Mouse (Mus musculus): ENCODE data around the gene Mrtfa.

Mrtfa gene

DNA sequence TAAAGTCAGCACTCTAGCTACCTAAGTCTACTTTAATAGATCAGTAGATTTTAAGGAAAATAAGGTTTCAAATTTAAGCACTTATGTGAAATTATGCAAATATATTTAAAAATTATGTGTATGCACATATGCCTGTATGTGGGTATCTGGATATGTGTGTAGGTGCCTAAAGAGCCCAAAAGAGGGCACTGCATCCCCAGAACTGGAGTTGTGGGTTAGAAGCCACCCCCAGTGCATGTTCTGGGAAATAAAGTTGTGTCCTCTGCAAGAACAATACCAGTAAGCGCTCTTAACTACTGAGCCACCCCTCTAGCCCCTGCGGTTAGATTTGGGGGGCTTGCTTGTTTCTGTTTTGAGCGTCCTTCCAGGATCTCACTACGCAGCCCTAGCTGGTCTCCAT lies 113.0 kb downstream of the Mrtfa start:
- in situ Hi-C loops (cut with MboI; ENCODE audit: unreplicated experiment in 2 of 2), result loop anchor here (5.0 kb wide), 2 partner anchors 120 to 225 kb away; no protein-coding TSS in a partner anchor

- in situ Hi-C loops (cut with MboI; ENCODE audit: unreplicated experiment in 2 of 2), result loop anchor here (5.0 kb wide), 2 partner anchors 228 to 278 kb away; no protein-coding TSS in a partner anchor
Observed at GRCm38 (mm10) chr15:81074543-81074942, 116.0 kb downstream of the Mrtfa start.

DNA sequence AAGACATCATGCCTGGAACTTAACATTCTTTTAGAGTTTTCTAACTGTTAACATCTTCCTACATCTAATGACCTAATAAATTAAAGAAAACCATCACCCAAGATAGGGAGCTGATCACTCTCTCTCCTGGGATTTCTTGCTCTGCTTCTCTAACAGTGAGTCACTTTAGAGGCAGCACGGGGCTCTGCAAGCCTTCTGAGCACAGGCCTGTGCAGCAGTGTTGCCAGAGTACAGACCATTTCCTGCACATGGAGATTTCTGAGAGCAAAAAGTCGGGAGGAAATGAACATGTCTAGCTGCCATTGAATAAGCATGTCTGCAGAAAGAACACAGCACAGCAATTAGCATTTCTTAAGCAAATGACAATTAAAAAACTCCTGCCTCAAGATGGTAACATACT lies 116.8 kb downstream of the Mrtfa start:
- in situ Hi-C loops (cut with MboI; ENCODE audit: unreplicated experiment in 2 of 2), result loop anchor here (5.0 kb wide), 2 partner anchors 229 to 279 kb away; no protein-coding TSS in a partner anchor

DNA sequence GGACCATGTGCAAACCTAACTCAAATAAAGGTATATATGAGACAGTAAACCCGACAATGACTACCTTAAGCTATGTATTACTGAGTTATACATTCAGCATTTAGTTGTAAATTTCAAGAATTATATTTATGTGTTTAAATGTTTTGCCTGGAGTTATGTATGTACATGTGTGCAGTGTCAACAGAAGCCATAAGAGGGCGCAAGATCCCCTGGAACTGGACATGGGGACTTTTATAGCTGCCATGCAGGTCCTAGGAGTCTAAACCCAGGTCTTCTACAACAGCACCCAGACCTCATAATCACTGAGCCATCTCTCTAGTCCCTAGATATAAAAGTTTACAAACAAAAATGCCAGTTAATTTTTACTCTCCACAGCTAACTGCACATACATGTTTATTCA lies 117.8 kb downstream of the Mrtfa start:
- in situ Hi-C loops (cut with MboI; ENCODE audit: unreplicated experiment in 2 of 2), result loop anchor here (5.0 kb wide), 2 partner anchors 230 to 280 kb away; no protein-coding TSS in a partner anchor

DNA sequence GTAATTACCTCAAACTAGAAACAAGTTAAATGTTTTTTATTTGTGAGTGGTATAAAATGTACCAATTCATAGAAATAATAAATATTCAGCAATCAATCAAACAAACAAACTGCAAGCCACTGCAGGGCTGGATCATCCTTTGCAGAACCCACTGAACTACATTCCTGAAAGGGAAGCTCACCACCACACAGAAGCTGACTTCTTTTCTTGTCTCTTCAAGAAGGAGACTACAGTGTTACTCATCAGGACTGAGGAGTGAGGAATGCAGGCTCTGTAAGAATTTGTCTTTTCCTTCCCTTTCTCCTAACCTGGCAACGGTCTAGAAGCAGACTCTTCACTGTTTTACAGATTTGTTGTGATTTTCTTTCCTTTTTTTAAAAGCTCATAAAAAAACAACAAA lies 120.1 kb downstream of the Mrtfa start:
- in situ Hi-C loops (cut with MboI; ENCODE audit: unreplicated experiment in 2 of 2), result loop anchor here (5.0 kb wide), 2 partner anchors 232 to 282 kb away; no protein-coding TSS in a partner anchor

DNA sequence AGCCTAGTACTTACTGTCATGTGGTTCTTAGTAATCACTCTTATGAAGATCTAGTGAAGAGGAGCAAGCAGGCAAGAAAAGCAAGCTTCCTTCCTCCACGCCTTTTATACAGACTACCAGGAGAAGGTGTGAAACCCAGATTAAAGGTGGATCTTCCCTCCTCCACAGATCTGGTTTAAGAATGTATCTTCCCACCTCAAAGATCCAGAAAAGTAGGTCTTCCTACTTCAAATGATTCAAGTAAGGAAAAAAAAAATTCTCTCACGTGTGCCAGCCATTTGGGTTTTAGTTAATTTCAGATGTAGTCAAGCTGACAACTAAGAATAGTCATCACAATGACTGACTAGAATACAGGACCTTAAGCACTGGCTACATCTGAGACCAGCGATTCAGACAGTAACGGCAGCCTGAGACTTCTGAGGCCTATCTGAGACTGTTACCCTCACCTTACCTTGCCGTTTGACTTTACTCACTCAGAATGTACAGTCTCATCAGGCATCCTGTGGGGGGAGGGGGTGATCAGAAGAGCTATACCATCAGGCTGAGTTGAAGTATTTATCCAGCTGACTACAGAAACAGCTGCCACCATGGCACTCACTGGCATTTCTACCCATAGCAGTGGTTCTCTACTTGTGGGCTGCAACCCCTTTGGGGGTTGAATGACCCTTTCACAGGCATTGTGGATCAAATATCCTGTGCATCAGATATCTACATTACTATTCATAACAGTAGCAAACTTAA lies 121.7 kb downstream of the Mrtfa start:
- in situ Hi-C loops (cut with MboI; ENCODE audit: unreplicated experiment in 2 of 2), result no loop called here

GRCm38 (mm10) chr15:81067761-81068160 lies 122.8 kb downstream of the Mrtfa start:
- in situ Hi-C loops (cut with MboI; ENCODE audit: unreplicated experiment in 2 of 2), result no loop called here

- in situ Hi-C loops (cut with MboI; ENCODE audit: unreplicated experiment in 2 of 2), result no loop called here
Observed at GRCm38 (mm10) chr15:81066976-81067375, 123.6 kb downstream of the Mrtfa start.

DNA sequence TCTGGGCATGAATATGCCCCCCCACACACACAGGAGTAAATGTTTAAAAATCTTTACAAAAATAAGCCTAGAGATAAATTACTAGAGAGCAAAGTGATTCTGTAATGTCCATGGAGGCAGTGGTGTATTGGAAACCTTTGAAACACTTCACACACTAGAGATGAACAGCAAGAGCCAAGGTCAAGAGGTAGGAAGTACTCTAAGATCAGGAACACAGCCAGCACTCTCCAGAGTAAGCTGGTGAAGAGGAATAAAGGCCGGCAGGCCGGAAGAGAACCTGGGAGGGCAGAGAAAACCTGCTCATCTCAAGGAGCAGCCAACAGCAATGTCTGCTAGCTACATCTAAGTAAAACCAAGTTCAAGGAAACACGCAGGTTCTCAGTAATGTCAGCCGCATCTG lies 125.9 kb downstream of the Mrtfa start:
- in situ Hi-C loops (cut with MboI; ENCODE audit: unreplicated experiment in 2 of 2), result no loop called here

DNA sequence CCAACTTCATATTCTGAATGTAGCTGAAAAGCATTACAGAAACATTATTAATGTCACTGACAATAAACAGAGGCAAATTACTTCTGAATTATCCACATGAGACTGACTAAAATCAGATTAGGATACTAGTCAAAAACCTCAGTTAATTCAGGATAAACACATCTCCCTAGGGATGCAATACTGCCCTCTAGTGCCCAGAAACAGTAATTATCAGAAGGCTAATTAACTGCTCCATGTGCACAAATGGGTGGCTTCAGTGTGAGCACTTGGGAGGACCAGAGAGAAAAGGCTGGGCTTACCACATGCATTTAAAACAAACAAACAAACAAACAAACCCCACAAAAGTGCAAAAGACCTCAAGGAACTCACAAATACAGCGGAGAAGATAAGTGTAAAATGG lies 126.4 kb downstream of the Mrtfa start:
- in situ Hi-C loops (cut with MboI; ENCODE audit: unreplicated experiment in 2 of 2), result no loop called here

DNA sequence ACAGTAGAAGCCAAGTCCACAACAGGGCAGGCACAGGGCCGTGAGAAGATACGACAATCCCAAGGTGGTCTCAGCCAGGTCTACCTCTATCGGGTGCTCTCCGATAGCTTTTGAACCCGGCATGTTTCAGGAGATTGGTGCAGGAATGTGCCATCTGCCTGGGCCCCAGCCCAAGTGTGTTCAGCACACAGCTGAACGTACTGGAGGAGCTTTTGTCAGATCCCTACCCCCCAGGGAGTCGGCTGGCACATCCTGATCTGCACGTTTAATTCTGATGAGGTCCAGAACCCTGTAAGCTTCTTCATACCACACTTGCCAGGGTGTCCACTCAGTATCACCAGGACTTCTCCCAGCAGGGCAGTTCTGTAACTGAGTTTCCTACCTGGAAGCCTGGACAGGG lies 127.9 kb downstream of the Mrtfa start:
- in situ Hi-C loops (cut with MboI; ENCODE audit: unreplicated experiment in 2 of 2), result no loop called here

DNA sequence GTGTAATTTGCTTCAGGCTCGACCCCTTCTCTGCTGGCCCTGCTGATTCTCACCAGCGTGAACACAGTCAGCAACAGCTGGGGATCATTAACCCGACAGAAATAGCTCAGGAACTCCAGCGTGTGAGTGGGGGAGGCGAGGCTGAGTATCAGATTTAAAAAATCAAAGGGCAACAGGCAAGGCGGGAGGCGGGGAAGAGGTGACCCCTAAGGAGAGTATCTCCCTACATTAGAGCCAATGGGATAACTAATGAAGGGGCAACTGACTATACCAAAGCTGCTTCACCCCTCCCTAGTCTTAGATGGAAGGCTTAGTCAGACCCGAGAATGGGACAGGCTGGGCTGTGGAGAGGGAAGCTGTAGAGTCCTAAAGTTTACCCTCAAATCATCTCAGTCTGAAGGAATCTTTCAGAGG lies 128.4 kb downstream of the Mrtfa start:
- in situ Hi-C loops (cut with MboI; ENCODE audit: unreplicated experiment in 2 of 2), result no loop called here

GRCm38 (mm10) chr15:81060975-81061374 lies 129.6 kb downstream of the Mrtfa start:
- in situ Hi-C loops (cut with MboI; ENCODE audit: unreplicated experiment in 2 of 2), result no loop called here

- in situ Hi-C loops (cut with MboI; ENCODE audit: unreplicated experiment in 2 of 2), result no loop called here
Observed at GRCm38 (mm10) chr15:81057736-81058135, 132.8 kb downstream of the Mrtfa start.

DNA sequence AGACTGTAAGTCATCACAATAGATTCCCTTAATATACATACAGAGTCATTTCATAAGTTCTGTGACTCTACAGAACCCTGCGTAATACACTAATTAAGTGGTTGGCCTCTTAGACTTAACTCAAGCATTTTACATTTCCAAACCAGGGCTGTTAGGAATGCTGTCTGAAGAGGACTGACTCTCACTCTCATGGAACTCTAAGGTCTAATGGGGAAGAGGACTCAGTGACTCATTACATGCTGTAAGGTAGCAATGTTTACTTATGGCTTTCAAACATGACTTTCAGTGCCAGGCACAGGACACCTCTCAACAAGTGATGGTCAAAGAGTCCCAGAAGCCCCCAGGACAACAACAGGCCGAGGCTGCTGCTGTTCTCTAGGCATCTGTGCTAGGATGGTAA lies 135.1 kb downstream of the Mrtfa start:
- in situ Hi-C loops (cut with MboI; ENCODE audit: unreplicated experiment in 2 of 2), result no loop called here

DNA sequence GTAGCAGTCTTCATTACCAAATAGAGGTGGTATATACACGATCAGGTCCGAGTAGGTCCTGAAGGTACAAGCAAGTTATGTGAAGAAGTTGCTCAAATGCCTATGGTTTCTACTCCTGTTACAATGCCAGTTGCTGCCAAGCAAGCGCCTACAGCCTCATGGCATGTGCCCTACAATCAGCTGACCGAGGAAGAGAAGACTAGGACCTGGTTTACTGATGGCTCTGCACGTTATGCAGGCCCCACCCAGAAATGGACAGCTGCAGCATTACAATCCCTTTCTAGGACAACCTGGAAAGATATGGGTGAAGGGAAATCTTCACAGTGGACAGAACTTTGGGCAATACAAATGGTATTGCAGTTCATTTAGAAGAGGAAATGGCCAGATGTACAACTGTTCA lies 138.1 kb downstream of the Mrtfa start:
- in situ Hi-C loops (cut with MboI; ENCODE audit: unreplicated experiment in 2 of 2), result loop anchor here in 1 of 2 experiments (5.0 kb wide), 2 partner anchors 35 to 345 kb away; no protein-coding TSS in a partner anchor

DNA sequence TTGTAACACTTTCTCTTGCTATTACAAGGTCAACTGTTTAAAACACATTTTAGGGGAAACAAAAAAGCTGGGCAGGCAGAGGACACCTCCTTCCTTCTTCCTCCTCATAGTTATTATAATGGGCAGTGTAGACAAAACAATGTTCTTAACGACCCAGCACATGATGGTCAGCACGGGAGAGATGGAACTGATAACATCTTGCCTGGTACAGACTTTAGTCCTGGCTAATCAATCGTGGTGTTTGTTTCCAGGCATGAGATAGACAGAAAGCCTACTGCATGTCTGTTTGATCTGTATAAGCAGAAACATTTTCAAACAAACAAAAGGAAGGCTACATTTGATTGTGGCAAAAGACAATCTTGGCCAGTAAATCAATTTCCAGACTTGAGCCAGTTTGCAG lies 140.1 kb downstream of the Mrtfa start:
- in situ Hi-C loops (cut with MboI; ENCODE audit: unreplicated experiment in 2 of 2), result loop anchor here in 1 of 2 experiments (5.0 kb wide), 2 partner anchors 33 to 343 kb away; no protein-coding TSS in a partner anchor

DNA sequence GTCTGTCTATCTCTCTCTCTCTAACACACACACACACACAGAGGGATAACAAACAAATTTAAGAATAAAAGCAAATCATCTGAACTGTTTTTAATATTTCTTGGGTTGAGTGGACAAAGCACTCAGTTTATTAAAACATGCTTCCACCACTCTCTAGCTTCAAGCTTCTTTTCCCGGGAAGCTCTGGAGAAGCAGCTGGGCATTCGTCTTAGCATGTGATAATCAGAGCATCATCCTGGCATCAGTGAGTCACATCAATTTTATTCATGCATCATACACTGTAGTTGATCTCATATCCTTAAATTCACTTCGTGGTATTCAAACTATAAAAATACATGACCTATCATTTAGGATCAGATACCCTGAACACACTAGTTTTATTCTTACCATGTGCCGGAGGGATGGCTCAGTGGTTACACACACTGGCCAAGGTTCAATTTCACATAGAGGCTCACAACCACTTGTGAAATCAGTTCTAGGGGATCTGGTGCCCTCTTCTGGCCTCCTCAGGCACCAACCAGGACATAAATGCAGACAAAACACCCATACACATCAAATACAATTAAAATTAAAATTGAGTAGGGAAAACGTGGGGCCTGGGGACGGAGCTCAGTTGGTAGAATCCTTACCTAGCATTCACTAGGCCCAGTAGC lies 141.0 kb downstream of the Mrtfa start:
- in situ Hi-C loops (cut with MboI; ENCODE audit: unreplicated experiment in 2 of 2), result loop anchor here (5.0 to 10.0 kb wide), 5 partner anchors 32 to 785 kb away; partner anchors contain the start of gene Rps19bp1 (in 1 of the 2)

GRCm38 (mm10) chr15:81047497-81047896 lies 143.1 kb downstream of the Mrtfa start:
- in situ Hi-C loops (cut with MboI; ENCODE audit: unreplicated experiment in 2 of 2), result loop anchor here (5.0 to 10.0 kb wide), 4 partner anchors 95 to 783 kb away; partner anchors contain the start of gene Rps19bp1 (in 1 of the 2)

GRCm38 (mm10) chr15:81046061-81046460 lies 144.5 kb downstream of the Mrtfa start:
- in situ Hi-C loops (cut with MboI; ENCODE audit: unreplicated experiment in 2 of 2), result loop anchor here (5.0 to 10.0 kb wide), 4 partner anchors 94 to 781 kb away; partner anchors contain the start of gene Rps19bp1 (in 1 of the 2)

DNA sequence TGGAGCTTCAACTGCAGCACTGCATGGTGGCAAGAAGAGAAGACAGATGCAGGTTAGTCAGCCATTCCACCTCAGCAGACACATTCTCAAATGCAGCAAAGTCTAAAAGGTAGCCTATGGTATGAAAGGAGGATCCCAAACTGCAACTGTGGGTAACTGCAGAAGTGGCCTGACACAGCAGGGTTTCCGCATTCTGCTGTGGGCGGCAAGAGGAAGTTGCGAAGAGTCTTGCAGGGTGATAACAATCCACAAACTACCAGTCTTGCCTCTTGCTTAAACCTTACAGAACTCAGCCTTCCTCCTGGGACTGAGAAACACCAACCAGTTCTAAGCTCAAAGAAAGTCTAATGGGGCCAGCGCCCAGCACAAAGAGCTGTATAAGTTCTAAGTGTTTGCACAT lies 145.2 kb downstream of the Mrtfa start:
- in situ Hi-C loops (cut with MboI; ENCODE audit: unreplicated experiment in 2 of 2), result loop anchor here (5.0 to 10.0 kb wide), 4 partner anchors 93 to 781 kb away; partner anchors contain the start of gene Rps19bp1 (in 1 of the 2)

All from v-Abl transformed pro-B cells (cell line).